Mouse (Mus musculus) large intestine, adult 2 months (tissue): ENCODE measurements at regions not wholly inside any gene's neighbourhood (a gene's known extent, or its start where the extent isn't known, plus 50 kb on each side); places are given as distances from the start of the nearest gene placed in this dataset.
"Not testable (repeated sequence)": the region's sequence is repeated elsewhere in the genome, so short reads cannot be mapped to it uniquely, and the experiment has no call there.

Experiments used
- DNase-seq: peaks from one replicate; pipeline ENCODE4 v3.0.0-alpha.2; 2012; ENCODE audit warnings: low read depth, low spot score
- WGBS: fragments of 180-500 bp; shearing (Covaris S2); methylation state at CpG from one replicate; pipeline ENCODE4 v1.1.7; 2018; 5-methylcytosine and 5-hydroxymethylcytosine counted together

- no peak for DNase-seq
- WGBS, result 93% methylated on average over 3 of the region's 3 CpGs
Observed at GRCm38 (mm10) chr2:48315306-48315705, 498.6 kb upstream of the Acvr2a start.

GRCm38 (mm10) chr2:48316180-48316889, 497.6 kb upstream of the Acvr2a start:
- 74% methylated on average over 8 of the region's 8 CpGs for WGBS
- DNase-seq, result no peak

GRCm38 (mm10) chr2:48317821-48318220, 496.1 kb upstream of the Acvr2a start:
- DNase-seq, result no peak
- 88% methylated on average over 7 of the region's 7 CpGs for WGBS

- no peak for DNase-seq
- 51% methylated on average over 8 of the region's 8 CpGs for WGBS
Observed at GRCm38 (mm10) chr2:48318384-48319030, 495.4 kb upstream of the Acvr2a start.

GRCm38 (mm10) chr2:48321471-48321870, 492.4 kb upstream of the Acvr2a start:
- DNase-seq, result no peak
- 85% methylated on average over 4 of the region's 4 CpGs for WGBS

- WGBS, result 89% methylated on average over 5 of the region's 5 CpGs
- no peak for DNase-seq
Observed at GRCm38 (mm10) chr2:48322278-48322677, 491.6 kb upstream of the Acvr2a start.

GRCm38 (mm10) chr2:48328204-48328603, 485.7 kb upstream of the Acvr2a start:
- DNase-seq, result no peak

GRCm38 (mm10) chr2:48332783-48333182, 481.1 kb upstream of the Acvr2a start:
- DNase-seq, result peak; percentile 13
- 50% methylated on average over 10 of the region's 10 CpGs for WGBS

GRCm38 (mm10) chr2:48348021-48348420, 465.9 kb upstream of the Acvr2a start:
- WGBS, result 57% methylated on average over 4 of the region's 4 CpGs
- DNase-seq, result no peak

GRCm38 (mm10) chr2:48349794-48350193, 464.1 kb upstream of the Acvr2a start:
- DNase-seq, result no peak

GRCm38 (mm10) chr2:48350206-48350605, 463.7 kb upstream of the Acvr2a start:
- no peak for DNase-seq
- 96% methylated on average over 1 of the region's 1 CpGs for WGBS

More at GRCm38 (mm10) chr2:48349794-48350193, 464.1 kb upstream of the Acvr2a start:
- 84% methylated on average over 3 of the region's 3 CpGs for WGBS

GRCm38 (mm10) chr2:48371572-48371971, 442.3 kb upstream of the Acvr2a start:
- not testable (repeated sequence) for DNase-seq

GRCm38 (mm10) chr2:48373086-48373485, 440.8 kb upstream of the Acvr2a start:
- DNase-seq, result no peak

More at GRCm38 (mm10) chr2:48371572-48371971, 442.3 kb upstream of the Acvr2a start:
- 91% methylated on average over 4 of the region's 4 CpGs for whole genome bisulfite sequencing

GRCm38 (mm10) chr2:48374302-48374701, 439.6 kb upstream of the Acvr2a start:
- DNase-seq, result no peak
- 41% methylated on average over 4 of the region's 4 CpGs for WGBS

- DNase-seq, result no peak
- 75% methylated on average over 1 of the region's 1 CpGs for WGBS
Observed at GRCm38 (mm10) chr2:48378160-48378559, 435.7 kb upstream of the Acvr2a start.

GRCm38 (mm10) chr2:48378749-48379148, 435.2 kb upstream of the Acvr2a start:
- DNase-seq, result no peak
- WGBS, result 74% methylated on average over 2 of the region's 2 CpGs

GRCm38 (mm10) chr2:48380140-48380539, 433.8 kb upstream of the Acvr2a start:
- DNase-seq, result no peak
- 58% methylated on average over 5 of the region's 5 CpGs for WGBS

GRCm38 (mm10) chr2:48380786-48381185, 433.1 kb upstream of the Acvr2a start:
- WGBS, result 27% methylated on average over 2 of the region's 2 CpGs
- no peak for DNase-seq

GRCm38 (mm10) chr2:48381481-48382075, 432.3 kb upstream of the Acvr2a start:
- DNase-seq, result no peak
- WGBS, result 47% methylated on average over 14 of the region's 14 CpGs

GRCm38 (mm10) chr2:48398504-48398903, 415.4 kb upstream of the Acvr2a start:
- WGBS, result 67% methylated on average over 1 of the region's 1 CpGs
- no peak for DNase-seq

GRCm38 (mm10) chr2:48399191-48399590, 414.7 kb upstream of the Acvr2a start:
- WGBS, result 37% methylated on average over 1 of the region's 1 CpGs
- DNase-seq, result no peak
